Mouse (Mus musculus): ENCODE data around the gene Rab3c.

Gene Rab3c

GRCm38 (mm10) chr13:110018941-110019743, 261.7 kb downstream of the Rab3c start:
- peak; percentile 44 for DNase-seq (ENCODE audit: low spot score)

- peak; percentile 60 for DNase-seq (ENCODE audit: low spot score)
Measured at GRCm38 (mm10) chr13:110018431-110018901, 262.3 kb downstream of the Rab3c start.

- DNase-seq (ENCODE audit: low spot score): no peak
Measured at GRCm38 (mm10) chr13:110012029-110012428, 268.8 kb downstream of the Rab3c start.

GRCm38 (mm10) chr13:110010876-110011275, 269.9 kb downstream of the Rab3c start:
- DNase-seq (ENCODE audit: low spot score): no peak

- no peak for DNase-seq (ENCODE audit: low spot score)
Measured at GRCm38 (mm10) chr13:110008539-110008938, 272.3 kb downstream of the Rab3c start.

- DNase-seq (ENCODE audit: low spot score): no peak
Measured at GRCm38 (mm10) chr13:110006106-110006781, 274.6 kb downstream of the Rab3c start.

Measured in testis, postnatal 14 days (tissue).